Mouse (Mus musculus) thymus, postnatal 0 days (tissue): ENCODE results near the gene Cgref1. TPM values are rescaled to one million over a fixed set of nuclear protein-coding genes. Genes with fewer than 3 reads are reported as not detected.

Experiments used
- DNase-seq: peaks from one replicate; pipeline ENCODE4 v3.0.0-alpha.2; 2015; ENCODE audit warnings: low spot score
- polyA plus RNA-seq: library from polyadenylated mRNA; unstranded; fragments of >200 nt; fragmentation: Nextera tagmentation; extraction: Ambion mirVana; gene quantifications from 2 replicates; pipeline ENCODE4 v1.2.1, GENCODE M21; 2015

Gene Cgref1
- polyA plus RNA-seq, 1 experiment from 2014 or later: 0.70 TPM

DNA sequence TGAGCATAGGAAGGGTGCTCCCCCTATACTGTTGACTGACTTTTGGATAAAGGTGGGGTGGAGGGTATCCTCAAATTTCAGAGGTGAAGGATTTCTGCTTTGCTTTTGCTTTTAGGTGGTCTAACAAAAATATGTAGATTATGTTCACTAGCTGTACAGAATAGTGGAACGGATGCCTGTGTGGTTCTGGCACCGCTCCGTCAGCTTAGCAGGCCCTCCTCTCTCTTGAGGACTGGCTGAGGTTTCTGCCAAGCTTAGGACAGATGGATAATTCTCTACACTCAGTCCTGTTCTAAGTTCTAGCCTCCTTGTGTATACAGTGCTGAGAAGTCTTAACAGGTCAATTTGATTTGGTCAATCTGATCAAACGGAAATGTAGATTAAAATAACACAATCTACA lies 5.1 kb upstream of the Cgref1 start:
- no peak for DNase-seq

GRCm38 (mm10) chr5:30949654-30950326 lies 4.4 kb upstream of the Cgref1 start:
- DNase-seq: peak; percentile 94

DNA sequence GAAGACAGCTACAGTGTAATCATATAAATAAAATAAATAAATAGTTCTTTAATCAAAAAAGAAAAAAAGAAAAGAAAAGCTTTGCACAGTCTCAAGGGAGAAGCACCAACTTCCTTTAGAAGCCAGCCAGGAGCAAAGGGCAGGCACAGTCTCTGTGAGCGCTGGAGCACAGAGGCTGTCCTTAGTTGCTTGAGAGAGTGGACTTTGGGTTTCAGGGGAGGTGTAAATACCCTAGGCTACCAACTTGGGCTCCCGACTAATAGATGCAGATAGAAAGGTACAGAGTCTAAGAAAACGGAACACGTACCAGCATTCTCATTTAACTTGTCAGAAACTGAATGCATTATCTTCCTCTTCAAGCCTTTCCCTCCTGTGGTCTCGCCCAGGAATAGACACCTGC lies 3.2 kb upstream of the Cgref1 start:
- no peak for DNase-seq

- no peak for DNase-seq
Observed at GRCm38 (mm10) chr5:30944344-30944743, 1.0 kb downstream of the Cgref1 start.

- peak; percentile 59 for DNase-seq
Observed at GRCm38 (mm10) chr5:30943004-30943403, 2.4 kb downstream of the Cgref1 start.

DNA sequence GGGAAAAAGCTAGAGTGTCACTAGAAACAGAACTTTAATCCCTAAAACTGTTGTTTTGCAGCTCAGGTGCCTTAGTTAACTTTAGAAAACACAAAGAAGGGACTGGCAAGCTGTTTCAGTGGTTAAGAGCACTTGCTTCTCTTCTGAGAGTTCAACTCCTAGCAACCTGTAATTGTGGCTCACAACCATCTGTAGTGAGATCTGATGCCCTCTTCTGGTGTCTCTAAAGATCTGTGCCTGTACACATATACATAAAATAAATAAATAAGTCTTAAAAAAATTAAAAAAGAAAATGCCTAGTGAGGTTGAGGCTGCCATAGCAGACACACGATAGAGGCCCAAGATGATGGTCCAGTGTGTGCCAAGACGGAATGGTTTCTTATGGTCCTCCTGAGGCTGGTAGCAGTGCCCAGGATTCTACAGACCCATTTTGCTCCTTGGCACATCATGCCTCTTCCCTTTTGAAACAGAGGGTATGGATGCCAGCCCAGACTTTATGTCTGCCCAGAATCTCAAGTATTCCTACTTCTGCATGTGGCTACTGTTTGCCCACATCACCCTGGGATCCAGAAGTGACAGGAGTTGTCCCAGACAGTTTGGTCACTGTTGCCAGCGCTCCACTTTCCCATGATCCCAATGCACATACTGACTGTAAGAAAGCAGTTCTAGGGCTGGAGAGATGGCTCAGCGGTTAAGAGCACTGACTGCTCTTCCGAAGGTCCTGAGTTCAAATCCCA lies 10.5 kb downstream of the Cgref1 start:
- DNase-seq: peak; percentile 21

- no peak for DNase-seq
Observed at GRCm38 (mm10) chr5:30933705-30934104, 11.7 kb downstream of the Cgref1 start.

DNA sequence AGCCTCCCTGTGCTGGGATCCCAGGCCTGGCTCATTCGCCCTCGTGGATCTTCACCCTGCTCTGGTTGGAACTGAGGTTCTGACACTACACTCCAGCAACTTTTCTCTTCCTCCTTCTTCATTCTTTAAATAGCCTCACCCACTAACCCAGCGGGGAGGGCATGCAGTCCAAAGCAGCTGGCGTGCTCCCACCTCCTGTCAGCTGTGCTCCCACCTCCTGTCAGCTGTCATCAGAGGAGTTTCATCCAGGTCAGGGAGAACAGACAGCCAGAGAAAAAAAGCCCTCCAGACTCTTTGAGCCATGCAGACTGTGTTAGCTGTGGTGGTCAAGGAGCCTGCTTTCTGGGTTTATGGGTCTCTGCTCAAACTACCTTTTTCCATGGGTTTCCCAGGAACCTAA lies 14.0 kb downstream of the Cgref1 start:
- DNase-seq: no peak

GRCm38 (mm10) chr5:30930846-30931245 lies 14.5 kb downstream of the Cgref1 start:
- DNase-seq: no peak

GRCm38 (mm10) chr5:30930121-30930520 lies 15.3 kb downstream of the Cgref1 start:
- DNase-seq: peak; percentile 50

- peak; percentile 43 for DNase-seq
Observed at GRCm38 (mm10) chr5:30927945-30928529, 17.4 kb downstream of the Cgref1 start.

GRCm38 (mm10) chr5:30926073-30926472 lies 19.3 kb downstream of the Cgref1 start:
- DNase-seq: no peak

- no peak for DNase-seq
Observed at GRCm38 (mm10) chr5:30925217-30925616, 20.2 kb downstream of the Cgref1 start.

DNA sequence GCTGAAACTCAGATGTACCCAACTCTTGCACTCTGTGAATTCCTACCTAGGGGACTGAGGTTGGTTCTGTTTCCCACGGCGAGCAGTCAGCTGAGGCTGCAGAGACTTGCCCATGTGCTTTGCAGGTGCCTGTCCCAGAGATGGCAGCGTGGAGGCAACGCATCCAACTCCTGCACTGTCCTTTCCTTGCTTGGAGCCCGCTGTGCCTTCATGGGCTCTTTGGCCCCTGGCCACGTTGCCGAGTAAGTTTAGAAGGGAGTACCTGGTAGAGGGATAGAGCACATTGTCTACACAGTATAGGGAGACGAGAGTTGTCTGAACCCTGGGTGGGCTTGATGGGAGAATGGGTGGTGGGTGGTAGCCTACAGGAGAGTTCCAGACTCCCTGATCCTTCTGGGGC lies 20.8 kb downstream of the Cgref1 start:
- DNase-seq: no peak

- DNase-seq: no peak
Observed at GRCm38 (mm10) chr5:30923119-30923518, 22.3 kb downstream of the Cgref1 start.

DNA sequence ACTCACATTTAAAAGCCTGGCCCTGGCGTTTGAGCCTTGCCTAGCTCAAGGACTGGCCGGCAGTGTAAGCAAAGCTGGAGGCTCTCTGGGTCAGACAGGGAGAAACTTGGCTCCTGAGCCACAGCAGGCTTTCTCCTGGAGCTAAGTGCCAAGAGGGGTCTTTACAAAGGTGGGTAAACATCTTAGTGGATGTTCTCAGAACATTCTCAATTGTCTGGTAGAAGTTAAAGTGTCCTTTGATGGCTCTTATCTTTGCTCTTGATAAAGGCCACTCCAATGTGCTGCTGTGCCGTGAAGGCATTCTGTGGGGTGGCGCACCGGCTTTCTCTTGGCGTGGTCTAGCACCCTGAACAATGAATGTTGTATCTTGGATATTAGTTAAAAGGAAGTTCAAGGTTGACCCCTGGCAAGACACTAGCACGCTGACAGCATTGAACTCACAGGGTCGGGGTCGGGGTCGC lies 22.8 kb downstream of the Cgref1 start:
- no peak for DNase-seq

DNA sequence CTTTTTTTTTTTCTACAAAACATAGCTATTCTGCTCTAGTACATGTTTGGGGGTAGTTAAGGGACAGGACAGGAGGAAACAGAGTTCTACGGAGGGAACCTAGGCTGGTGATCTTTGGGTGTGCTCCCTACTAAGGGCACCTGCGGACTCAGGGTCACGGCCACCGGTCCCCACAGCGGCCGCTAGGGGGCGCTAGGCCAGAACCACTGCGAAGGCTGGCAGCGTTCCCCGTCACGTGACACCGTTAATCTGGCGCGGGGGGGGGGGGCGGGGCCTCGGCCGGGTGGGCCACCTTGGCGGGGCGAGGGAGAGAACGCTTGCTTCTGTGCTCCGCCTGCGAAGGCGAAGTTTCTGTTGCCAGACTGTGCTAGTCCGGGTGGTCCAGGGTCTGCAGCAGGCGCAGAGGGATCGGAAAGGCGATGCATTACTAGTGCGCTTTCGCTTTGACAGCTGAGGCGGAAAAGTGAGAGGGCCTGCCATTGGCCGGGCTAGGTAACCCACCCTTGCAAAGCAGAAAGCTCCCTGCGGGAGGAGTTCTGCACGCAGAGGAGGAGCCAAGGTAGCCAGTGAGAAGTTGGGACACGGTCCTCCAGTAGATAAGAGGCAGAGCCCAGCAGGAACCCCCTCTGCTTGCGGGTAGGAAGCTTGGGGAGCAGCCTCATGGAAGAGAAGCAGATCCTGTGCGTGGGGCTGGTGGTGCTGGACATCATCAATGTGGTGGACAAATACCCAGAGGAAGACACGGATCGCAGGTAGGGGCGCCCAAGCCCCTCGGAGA lies 23.9 kb downstream of the Cgref1 start, which contains the start of gene Khk:
TSS of gene Khk (plus strand) at position 176 of the 778 bp plus-strand sequence.
- DNase-seq: peak; percentile 92

- DNase-seq: no peak
Observed at GRCm38 (mm10) chr5:30920621-30921020, 24.8 kb downstream of the Cgref1 start.

GRCm38 (mm10) chr5:30919831-30920614 lies 25.4 kb downstream of the Cgref1 start:
- DNase-seq: no peak

DNA sequence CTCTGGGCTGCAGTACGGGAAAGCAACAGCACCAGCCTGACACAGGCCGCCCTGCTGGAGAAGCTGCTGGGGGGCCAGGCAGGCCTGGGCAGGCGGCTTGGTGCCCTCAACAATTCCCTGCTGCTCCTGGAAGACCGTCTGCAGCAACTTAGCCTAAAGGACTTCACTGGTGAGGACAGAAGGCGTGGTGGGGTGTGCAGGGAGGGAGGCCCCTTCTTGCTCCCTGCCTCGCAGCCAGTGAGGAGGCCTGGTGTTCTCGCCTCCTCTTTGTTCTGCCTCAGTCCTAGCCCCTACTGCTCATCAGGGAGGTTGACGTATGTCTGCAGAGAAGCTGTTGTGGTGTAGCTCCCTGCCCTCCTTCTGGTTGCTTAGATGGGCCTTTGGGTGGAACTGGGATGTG lies 26.7 kb downstream of the Cgref1 start:
- DNase-seq: no peak
